Mouse (Mus musculus) retina, postnatal 7 days (tissue): Measurements from ENCODE around the gene Arhgef38.
A peak's percentile ranks its signal among the peaks of the same experiment; 100 is the strongest.

ENCODE experiments used
- DNase-seq: peaks from one replicate; pipeline ENCODE4 v3.0.0-alpha.2; 2012; ENCODE audit warnings: low read depth, low spot score

Gene Arhgef38

DNA sequence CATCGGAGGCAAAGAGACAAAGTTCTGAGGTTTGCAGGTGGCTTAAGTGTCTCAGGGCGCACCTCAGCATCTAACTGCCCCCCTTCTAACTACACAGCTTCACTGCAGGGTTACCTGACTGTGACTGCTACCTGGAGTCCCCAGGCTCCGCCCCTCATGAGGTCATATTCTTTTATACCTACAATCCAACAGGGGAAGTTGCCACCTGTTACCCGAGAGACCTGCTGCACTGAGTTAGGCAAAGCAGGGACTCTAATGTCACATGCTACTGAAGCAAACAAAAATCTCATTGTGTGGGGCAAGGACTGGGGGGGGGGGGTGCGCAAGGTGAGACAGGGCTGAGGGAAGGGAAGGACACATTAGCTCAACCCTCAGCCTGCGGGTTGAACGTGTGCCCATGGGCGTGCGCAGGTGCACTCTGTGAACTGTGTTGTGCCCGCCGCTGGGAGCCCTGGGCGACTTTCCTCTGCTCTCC lies at the start of gene Arhgef38:
Gene Arhgef38, minus strand, starts transcription at position 129 of the 475 bp plus-strand sequence.
- DNase-seq: no peak

DNA sequence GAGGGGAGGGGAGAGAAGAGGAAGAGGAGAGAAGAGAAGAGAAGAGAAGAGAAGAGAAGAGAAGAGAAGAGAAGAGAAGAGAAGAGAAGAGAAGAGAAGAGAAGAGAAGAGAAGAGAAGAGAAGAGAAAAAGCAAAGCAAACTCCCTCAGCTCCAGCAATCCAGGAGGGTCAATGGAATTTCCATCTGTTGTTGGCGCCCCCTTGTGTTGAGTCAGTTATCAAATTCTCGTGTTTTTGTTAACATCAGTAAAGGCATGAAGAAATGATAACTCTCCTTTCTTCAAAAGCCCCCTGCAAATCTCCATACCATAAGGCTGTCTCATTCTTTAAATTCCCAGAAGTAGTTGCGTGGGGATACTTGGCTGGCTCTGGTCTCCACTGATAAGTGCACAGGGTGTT lies 37.1 kb upstream of the Arhgef38 start:
- peak; percentile 47 for DNase-seq

DNA sequence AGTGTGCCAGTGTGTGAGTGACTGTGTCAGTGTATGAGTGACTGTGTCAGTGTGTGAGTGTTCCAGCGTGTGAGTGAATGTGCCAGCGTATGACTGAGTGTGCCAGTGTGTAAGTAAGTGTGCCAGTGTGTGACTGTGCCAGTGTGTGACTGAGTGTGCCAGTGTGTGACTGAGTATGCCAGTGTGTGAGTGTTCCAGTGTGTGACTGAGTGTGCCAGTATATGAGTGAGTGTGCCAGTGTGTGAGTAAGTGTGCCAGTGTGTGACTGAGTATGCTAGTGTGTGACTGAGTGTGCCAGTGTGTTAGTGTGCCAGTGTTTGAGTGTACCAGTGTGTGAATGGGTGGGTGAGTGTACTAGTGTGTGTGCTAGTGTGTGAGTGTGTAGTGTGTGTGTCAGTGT lies 24.1 kb upstream of the Arhgef38 start:
- DNase-seq: no peak

DNA sequence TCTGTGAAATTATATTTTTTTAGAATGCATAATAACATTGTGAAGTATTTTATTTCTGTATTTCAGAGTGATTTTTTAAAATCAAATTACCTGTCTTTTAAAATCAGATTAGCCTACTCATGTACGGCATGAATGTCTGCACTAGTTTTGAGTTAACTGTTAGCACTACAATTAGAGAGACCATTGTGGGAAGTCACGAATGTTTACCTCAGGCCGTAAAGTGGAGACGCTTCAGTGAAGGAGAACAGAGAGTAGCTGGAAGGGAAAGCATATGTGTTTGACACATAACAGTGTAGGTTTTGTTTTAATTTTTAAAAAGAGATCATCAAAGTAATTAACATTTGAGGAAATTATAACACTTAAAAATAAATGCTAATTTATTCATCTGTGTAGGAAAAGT lies 21.1 kb upstream of the Arhgef38 start:
- no peak for DNase-seq

DNA sequence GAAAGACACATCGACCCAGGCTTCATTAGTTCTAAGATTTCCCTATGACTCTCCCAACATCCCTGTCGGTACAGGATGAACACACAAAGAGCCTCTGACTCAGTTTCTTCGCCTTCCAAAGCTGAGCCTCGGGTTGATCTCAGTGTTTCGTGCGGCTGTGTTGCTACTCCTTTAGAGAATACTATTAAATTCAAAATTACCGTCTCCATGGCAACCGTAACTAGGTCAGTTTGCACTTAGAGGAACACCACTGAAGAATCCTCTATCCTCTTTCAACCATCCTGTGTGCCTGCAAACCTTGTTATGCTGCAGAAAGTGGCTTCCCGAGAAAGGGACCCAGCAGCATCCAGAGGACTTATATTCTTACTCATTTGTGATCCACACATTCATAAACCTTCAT lies 9.3 kb upstream of the Arhgef38 start:
- peak; percentile 6 for DNase-seq

DNA sequence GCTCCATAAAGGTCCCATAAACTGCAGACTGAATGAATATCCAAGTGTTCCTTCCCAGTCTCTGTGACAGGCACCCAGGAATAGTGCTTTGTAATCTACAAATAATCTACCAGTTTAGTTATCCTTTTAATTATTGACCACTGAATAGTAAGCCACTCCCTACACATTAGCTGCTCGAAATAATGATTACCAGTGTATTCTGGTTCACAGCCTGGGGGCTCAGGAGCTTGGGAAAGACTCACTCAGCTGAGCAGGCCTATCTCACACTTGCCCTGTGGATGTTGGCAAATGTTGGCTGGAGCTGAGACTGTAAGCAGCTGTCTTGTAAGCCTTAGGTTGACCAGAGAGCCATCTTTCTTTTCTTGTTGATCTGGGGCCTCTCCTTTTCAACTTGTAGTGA lies 7.2 kb upstream of the Arhgef38 start:
- no peak for DNase-seq

DNA sequence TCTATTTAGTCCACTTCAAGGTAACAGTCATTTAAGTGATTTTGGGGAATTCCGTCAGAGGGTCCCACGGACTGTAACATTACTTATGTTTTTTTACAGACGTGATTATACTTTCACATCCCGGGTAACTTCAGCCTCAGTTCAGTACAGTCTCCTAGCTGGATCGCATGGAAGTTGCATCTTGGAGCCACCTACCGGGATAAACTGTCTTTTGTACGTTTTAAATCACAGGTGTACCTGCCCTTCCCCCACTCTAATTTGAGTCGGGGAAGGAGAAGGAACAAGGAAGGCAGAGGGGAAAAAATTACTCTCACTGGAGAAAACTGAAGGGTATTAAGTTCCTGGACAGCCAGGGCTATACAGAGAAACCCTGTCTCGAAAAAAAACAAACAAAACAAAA lies 756 bp downstream of the Arhgef38 start:
- DNase-seq: no peak

DNA sequence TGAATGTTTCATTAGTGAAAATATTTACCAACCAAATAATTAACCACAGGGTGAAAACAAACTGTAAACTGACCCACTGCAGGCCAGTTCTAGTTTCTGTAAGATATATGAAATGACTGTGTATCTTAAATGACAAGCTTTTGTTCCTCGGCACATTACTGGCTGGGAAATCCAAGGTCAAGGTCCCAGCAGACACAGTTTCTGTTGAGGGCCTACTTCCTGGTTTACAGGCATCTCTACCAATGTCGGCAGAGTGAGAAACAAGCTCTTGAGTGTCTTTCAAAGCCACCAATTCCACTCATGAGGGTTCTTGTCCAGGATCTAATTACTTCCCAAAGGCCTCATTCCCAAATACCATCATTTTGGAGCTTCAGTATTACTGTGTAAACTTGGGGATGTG lies 4.3 kb downstream of the Arhgef38 start:
- DNase-seq: no peak

DNA sequence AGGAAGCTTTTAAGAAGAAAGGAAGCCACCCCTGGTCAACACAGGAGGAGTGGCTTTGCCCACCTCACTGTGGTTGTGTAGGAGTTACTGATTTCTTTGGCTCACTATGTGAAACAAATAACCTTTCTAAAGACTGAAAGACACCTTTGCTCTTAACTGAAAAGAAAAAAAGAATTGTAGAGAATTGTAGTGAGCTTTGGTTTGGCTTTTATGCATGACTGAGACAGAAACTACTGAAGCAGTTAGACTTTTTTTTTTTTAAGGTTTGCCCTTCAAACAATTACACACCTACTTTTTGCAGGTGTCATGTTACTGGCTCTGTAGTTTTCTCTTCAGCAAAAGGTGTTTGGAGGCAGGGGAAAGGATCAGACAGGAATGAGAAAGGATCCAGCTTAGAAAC lies 5.2 kb downstream of the Arhgef38 start:
- no peak for DNase-seq

DNA sequence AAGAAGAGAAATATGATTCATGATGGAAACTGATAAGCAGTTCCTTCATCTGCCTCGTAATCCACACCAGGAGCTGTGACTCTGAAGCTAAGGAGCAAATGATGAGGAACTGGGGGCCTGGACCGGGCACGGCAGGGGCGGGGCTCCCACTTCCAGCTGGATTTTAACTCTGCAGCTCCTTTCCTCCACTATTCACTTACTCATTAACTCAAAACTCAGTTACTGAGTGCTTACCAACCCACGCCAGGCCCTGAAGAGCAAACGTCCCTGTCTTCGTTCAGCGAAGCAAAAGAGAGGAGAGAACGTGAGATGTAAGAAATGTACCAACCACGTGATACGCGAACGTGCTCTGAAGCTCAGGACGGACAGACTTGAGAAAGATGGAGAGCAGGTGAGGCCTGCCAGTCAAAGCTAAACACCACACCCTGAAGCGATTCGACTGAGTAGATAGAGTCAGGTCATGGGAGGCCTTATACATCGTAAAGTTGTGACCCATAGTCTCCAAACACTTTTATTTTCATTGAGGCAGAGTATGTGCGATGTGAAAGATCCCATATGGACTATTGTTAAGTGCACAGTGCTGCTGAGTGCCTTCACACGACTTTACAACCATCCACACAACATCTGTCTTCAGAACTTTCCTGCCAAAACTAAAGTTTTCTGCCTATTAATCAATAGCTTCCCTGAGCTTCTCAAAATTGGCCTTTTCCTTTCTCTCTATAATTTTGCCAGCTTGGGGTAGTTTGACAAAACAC lies 7.3 kb downstream of the Arhgef38 start:
- DNase-seq: no peak

DNA sequence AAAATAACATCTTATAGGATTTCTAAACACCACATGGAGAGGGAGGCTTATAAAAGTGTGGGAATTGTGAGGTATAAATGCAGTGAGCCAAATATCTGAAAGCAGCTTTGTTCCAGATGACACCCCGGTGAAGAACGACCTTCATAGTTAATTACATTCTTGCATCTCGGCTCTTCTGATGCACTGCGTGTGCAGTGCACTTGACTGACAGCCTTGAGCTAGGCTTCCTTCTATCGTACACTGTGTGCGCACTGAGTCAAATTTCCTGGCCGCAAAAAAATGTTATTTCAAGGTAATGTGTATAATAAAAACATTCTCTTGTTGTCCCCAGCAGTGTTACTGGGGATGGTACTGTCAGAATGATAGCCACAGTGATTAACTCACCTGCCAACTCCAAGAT lies 16.2 kb downstream of the Arhgef38 start:
- DNase-seq: no peak

DNA sequence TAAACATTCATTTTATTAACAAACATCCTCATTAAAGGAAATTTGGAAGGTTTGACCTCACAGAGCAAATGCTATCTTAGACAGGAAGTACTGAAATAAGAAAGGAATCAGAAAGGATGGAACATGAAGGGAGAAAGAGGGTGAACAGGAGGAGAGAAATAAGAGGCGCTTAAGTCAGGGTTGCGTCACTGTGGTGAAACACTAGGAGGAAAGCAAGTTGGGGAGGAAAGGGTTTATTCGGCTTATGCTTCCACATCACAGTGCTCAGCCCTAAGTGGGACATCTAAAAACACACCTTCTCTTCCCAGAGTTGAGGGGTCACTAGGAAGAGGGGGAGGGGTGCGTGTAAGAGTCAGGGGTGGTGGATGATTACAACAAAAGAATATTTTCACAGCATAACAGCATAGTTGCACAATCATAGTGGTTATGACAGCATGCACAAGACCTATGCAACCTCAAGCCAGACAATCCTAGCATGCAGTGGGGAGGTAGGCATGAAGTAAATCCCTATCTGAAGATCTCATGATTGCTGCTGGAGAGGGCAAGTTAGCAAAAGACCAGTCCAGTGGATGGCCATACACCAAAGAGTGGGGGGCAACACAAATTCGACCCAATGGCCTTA lies 19.4 kb downstream of the Arhgef38 start:
- no peak for DNase-seq

DNA sequence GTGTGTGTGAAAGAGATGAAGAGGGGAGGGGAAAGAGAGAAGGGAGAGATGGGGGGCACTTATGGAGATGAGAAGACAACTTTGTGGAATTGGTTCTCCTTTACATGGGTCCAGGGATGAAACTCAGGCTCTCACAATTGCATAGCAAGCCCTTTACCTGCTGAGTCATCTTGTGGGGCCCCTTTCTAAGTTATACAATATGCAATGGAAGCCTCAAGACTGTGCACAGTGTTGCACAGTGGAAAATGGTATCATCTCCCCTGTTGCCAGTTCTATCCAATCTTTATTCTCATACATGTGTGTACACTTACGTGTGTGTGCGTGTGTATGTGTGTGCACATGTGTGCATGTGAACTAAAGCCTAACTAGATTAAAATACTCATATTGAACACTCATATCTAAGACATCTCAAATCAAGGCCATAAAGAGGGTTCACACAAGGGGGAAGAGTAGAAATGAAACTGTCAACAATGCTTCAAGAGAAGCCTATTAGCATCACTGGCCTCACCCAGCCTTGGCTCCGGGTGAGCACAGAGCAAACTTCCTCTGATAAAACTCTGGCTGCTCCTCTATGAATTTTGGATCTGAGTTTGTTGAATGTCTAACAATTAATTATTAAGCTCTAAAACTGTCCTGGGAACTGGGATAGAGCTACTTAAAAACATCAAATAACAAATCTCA lies 21.2 kb downstream of the Arhgef38 start:
- DNase-seq: no peak

DNA sequence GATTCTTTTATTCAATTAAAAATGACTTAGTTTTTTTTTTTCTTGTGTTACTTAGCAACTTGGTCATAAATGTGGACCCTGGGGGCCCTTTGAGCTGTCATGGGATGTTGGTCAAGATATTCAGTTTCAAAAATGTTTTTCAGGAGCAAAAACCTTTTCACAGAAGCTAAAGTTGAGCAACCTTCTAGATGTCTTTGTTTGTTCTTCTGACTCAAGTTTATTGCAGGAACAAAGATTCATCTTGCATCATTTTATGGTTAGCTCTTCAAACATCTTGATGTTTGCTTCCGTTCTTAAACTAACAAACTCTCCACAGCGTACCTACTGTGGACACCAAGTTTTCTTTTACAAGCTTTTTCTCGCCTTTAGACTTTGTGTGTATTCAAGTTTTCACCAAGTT lies 23.4 kb downstream of the Arhgef38 start:
- DNase-seq: no peak

DNA sequence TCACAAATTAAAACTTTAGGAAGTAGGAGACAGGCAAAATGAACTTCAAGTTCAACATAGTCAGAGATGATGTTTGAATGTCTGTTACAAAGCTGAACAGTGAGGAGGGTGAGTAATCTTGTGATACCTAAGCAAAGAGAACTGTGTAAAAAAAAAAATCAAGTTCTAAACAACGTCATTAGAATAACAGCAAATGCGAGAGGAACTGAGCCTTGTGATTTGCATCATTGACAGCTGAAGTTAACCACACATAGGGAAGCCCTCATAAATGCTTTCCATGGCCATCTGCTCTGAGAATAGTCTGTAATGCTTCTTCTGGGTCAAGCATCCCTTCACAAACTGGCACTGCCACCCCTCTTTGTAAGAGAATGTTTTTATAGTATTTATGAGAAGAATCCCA lies 31.0 kb downstream of the Arhgef38 start:
- no peak for DNase-seq

DNA sequence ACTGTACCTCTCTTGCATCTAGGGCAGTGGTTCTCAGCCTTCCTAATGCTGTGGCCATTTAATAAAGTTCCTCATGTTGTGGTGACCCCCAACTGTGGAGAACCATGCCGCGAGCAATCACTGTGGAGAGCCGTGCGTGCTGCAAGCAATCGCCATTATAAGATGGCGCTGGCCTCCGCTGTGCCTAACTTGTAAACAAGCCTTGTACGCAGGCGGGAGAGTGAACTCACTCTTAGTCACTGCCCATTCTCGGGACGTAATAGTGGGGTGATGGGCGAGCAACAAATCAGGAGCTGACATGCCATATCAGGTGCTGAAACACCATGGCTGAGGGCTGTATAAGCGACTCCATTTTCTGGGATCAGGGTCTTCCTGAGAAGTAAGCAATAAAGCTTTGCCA lies 32.6 kb downstream of the Arhgef38 start:
- no peak for DNase-seq

DNA sequence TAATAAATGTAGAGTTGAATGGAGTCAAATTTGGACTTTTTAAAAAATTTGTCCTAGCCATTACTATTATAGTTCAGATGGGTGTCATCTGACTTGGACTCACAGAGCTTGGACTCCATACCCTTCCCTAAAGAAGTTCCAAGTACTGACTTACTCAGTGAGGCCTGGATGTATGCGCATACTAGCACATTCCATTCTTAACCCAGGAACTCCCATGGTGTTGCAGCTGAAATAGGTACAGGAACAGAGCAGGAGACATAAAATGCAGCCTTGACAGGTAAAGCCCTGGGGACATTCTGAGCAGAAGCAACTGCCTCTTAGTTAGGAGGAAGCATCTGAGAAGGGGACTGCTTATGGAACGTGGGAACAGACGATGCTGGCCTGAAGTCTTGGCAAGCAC lies 45.8 kb downstream of the Arhgef38 start:
- DNase-seq: no peak

DNA sequence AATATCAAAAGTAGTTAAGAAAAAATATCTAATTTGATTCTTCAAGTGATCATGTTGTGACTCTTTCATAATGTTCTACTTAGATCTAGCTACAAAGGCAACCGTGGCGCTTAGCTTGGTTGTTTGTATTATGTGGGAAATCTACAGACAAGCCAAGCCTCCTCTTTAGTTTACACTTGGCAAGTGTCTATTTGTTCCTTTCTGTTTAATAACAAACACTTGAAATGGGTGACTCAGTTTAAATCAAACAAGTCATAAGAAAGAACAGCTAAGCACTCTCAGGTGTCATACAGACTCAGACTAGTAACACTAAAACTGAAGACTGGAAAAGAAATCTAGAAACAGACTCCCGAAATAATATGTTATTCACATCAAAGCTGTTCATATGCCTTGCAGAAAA lies 47.2 kb downstream of the Arhgef38 start:
- DNase-seq: no peak

DNA sequence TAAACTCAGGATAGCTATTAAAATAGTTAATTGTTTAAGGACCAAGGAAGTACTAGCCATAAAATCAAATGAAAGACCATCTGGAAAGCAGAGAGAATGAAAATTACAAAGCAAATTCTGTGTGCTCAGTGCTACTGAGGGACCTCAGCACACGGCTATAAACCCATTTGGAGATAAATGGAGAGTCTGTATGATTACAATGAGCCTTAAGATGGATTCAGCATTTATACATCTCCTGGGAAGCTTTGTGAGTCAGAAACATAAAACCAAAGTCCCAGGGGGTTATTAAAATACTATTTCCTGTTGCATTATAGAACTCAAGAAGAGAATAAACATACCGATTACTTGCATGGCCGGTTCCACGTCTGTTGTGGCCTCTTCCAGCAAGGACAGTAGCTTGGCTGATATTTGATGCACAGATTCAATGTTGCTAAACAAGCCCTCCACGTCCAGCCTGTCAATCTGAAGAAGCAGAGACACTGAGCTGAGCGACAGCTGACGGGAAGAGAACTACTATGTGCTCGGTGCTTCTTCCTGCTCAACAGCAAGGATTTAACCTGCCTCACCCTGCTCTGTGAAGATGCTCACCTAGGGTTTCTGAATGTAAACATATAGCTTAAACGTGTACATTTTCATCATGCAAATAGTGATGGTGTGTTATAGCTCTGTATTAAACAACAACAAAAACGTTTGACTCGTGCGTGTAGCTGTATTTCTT lies 58.6 kb downstream of the Arhgef38 start:
- DNase-seq: no peak

DNA sequence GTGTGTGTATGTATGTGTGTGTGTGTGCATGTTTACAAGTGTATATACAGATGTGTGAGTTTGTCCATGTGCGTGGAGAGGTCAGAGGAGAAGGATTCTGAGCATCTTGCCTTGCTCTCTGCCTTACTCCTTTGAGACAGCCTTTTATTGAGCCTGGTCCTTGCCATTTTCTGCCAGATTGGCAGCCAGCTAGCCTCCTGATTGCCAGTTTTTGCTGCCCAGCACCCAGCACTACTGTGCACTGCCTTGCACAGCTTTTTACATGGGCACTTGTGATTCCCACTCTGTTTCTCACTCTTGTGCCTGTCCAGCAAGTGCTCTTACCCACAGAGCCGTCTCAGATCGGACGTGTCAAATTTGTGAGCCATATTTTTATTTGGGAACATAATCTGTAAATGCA lies 62.5 kb downstream of the Arhgef38 start:
- no peak for DNase-seq

DNA sequence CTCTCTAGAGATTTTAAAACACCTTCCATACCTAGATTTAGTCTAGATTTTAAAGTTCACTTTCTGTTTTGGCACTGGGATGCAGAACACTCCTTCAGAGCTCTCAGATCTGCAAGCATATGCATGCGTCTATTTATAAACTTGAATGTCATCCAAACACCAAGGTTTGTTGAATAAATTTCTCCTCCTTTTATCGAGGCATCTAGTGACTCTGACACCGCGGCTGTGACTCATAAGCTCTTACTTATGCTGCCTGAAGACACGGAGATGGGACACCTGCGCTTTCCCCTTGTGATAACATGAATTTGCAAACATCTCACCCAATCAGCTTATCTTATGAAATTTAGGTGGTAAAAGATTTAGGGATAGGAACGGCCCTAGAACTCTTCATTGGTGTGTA lies 65.0 kb downstream of the Arhgef38 start:
- DNase-seq: no peak

DNA sequence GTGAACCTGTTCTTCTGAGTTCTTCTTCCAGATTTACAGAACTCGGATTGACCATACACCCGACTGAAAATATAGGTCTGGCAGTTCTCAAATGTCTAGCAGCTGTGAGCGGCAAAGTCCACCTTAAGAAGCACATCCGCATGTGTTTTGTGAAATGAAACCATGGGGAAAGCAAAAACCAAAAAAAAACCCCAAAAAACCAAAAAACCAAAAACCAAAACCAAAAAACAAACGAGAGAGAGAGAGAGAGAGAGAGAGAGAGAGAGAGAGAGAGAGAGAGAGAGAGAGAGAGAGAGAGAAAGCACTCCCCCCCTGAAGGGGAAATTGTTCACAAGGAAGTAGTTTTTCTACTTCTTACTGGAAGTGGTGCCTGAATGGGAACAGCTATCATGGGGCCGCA lies 67.2 kb downstream of the Arhgef38 start:
- no peak for DNase-seq
